Mouse (Mus musculus) E14TG2a.4 (cell line): ENCODE data around the gene Rftn2.

Source experiments
- H3K27me3 ChIP-seq: 2 replicates; pipeline ENCODE4 v1.6.1; 2014; ENCODE audit warnings: low read length, control low read depth; ENCODE audit not compliant: insufficient read depth
- H3K36me3 ChIP-seq: 2 replicates; pipeline ENCODE4 v1.6.1; 2014; ENCODE audit warnings: low read length, control low read depth; ENCODE audit not compliant: insufficient read depth
- H3K4me1 ChIP-seq: replicated peaks from 2 replicates; pipeline ENCODE4 v1.6.1; 2014; ENCODE audit warnings: low read depth, low read length, control low read depth
- H3K4me3 ChIP-seq: replicated peaks from 2 replicates; pipeline ENCODE4 v1.5.1; 2014; ENCODE audit warnings: mild to moderate bottlenecking, low read length
- H3K9me3 ChIP-seq: 2 replicates; pipeline ENCODE4 v1.6.1; 2014; ENCODE audit warnings: low read length, control low read depth
- CTCF ChIP-seq: conservative IDR thresholded peaks from 2 replicates; pipeline ENCODE4 v1.5.1; 2014; ENCODE audit warnings: low read length
- NANOG ChIP-seq: IDR thresholded peaks from 2 replicates; pipeline ENCODE4 v1.6.1; 2014; ENCODE audit warnings: borderline replicate concordance, low read length, mixed read lengths
- POU5F1 ChIP-seq: IDR thresholded peaks from 2 replicates; pipeline ENCODE4 v1.6.1; 2014; ENCODE audit warnings: low read length, borderline replicate concordance

Gene Rftn2

GRCm38 (mm10) chr1:55215185-55215813 is 11.3 kb downstream of the Rftn2 start:
- H3K4me3 ChIP-seq, result no peak overlapping the region
- peaks cover 39% of the 10 kb centered on the region for H3K4me1 ChIP-seq
- no peak for TF ChIP-seq POU5F1
- no peak for TF ChIP-seq NANOG
- no peak for TF ChIP-seq CTCF
- H3K27me3 ChIP-seq, result peaks cover 4% of the 10 kb centered on the region; the same call in 1 of the 2 replicates
- H3K9me3 ChIP-seq, result no peaks in the 10 kb centered on the region
- no peaks in the 10 kb centered on the region for H3K36me3 ChIP-seq

- H3K36me3 ChIP-seq, result no peaks in the 10 kb centered on the region
- no peak for TF ChIP-seq CTCF
- no peak for TF ChIP-seq NANOG
- TF ChIP-seq POU5F1, result no peak
- no peaks in the 10 kb centered on the region for H3K9me3 ChIP-seq
- H3K4me3 ChIP-seq, result no peak overlapping the region
- H3K4me1 ChIP-seq, result peaks cover 47% of the 10 kb centered on the region
- peaks cover 4% of the 10 kb centered on the region; the same call in 1 of the 2 replicates for H3K27me3 ChIP-seq
Observed at GRCm38 (mm10) chr1:55213936-55214335, 12.6 kb downstream of the Rftn2 start.

GRCm38 (mm10) chr1:55213475-55213874 is 13.1 kb downstream of the Rftn2 start:
- H3K27me3 ChIP-seq, result peaks cover 4% of the 10 kb centered on the region; the same call in 1 of the 2 replicates
- H3K36me3 ChIP-seq, result no peaks in the 10 kb centered on the region
- H3K4me3 ChIP-seq, result no peak overlapping the region
- no peaks in the 10 kb centered on the region for H3K9me3 ChIP-seq
- peaks cover 51% of the 10 kb centered on the region for H3K4me1 ChIP-seq
- TF ChIP-seq NANOG (no peak), POU5F1 (no peak), CTCF (no peak)

- H3K4me1 ChIP-seq, result peaks cover 51% of the 10 kb centered on the region
- peaks cover 4% of the 10 kb centered on the region; the same call in 1 of the 2 replicates for H3K27me3 ChIP-seq
- no peak for TF ChIP-seq NANOG
- no peak for TF ChIP-seq CTCF
- no peaks in the 10 kb centered on the region for H3K36me3 ChIP-seq
- no peaks in the 10 kb centered on the region for H3K9me3 ChIP-seq
- H3K4me3 ChIP-seq, result no peak overlapping the region
Observed at GRCm38 (mm10) chr1:55212771-55213170, 13.8 kb downstream of the Rftn2 start.

- H3K4me3 ChIP-seq, result 0 out of 2 replicates have a peak overlapping the region, but pooled peaks have one; percentile 29
- peaks cover 56% of the 10 kb centered on the region for H3K4me1 ChIP-seq
- TF ChIP-seq POU5F1, result no peak
- TF ChIP-seq NANOG, result no peak
- TF ChIP-seq CTCF, result no peak
- no peaks in the 10 kb centered on the region for H3K36me3 ChIP-seq
- H3K9me3 ChIP-seq, result no peaks in the 10 kb centered on the region
- H3K27me3 ChIP-seq, result peaks cover 9% of the 10 kb centered on the region; the same call in 1 of the 2 replicates
Observed at GRCm38 (mm10) chr1:55211081-55211480, 15.5 kb downstream of the Rftn2 start.

- no peak for TF ChIP-seq CTCF
- TF ChIP-seq POU5F1, result no peak
- no peak for TF ChIP-seq NANOG
- H3K4me1 ChIP-seq, result peaks cover 58% of the 10 kb centered on the region
- H3K27me3 ChIP-seq, result peaks cover 9% of the 10 kb centered on the region; the same call in 1 of the 2 replicates
Observed at GRCm38 (mm10) chr1:55210202-55210965, 16.2 kb downstream of the Rftn2 start.

GRCm38 (mm10) chr1:55208500-55209140 is 18.0 kb downstream of the Rftn2 start:
- Histone ChIP-seq H3K27me3 (peaks cover 9% of the 10 kb centered on the region; the same call in 1 of the 2 replicates), H3K36me3 (no peaks in the 10 kb centered on the region), H3K4me3 (no peak overlapping the region), H3K9me3 (no peaks in the 10 kb centered on the region), H3K4me1 (peaks cover 64% of the 10 kb centered on the region)
- no peak for TF ChIP-seq NANOG
- TF ChIP-seq CTCF, result no peak

More at GRCm38 (mm10) chr1:55210202-55210965, 16.2 kb downstream of the Rftn2 start:
- no peaks in the 10 kb centered on the region for H3K9me3 ChIP-seq
- 0 out of 2 replicates have a peak overlapping the region, but pooled peaks have one; percentile 29 for H3K4me3 ChIP-seq
- no peaks in the 10 kb centered on the region for H3K36me3 ChIP-seq

GRCm38 (mm10) chr1:55207561-55207960 is 19.0 kb downstream of the Rftn2 start:
- Histone ChIP-seq H3K27me3 (peaks cover 9% of the 10 kb centered on the region; the same call in 1 of the 2 replicates), H3K9me3 (no peaks in the 10 kb centered on the region), H3K4me3 (no peak overlapping the region), H3K4me1 (peaks cover 59% of the 10 kb centered on the region), H3K36me3 (no peaks in the 10 kb centered on the region)
- TF ChIP-seq POU5F1, result no peak
- no peak for TF ChIP-seq NANOG
- TF ChIP-seq CTCF, result no peak
